Mouse (Mus musculus) testis, adult 2 months (tissue): ENCODE data around the gene Dlgap1.
A peak's percentile ranks its signal among the peaks of the same experiment; 100 is the strongest.

Source experiments
- CTCF ChIP-seq: fragments of 200-500 bp; IDR thresholded peaks from 2 replicates; pipeline ENCODE4 v1.5.1; 2012; ENCODE audit warnings: low read depth, mild to moderate bottlenecking, inconsistent platforms, low read length, moderate library complexity; ENCODE audit not compliant: control insufficient read depth, insufficient read depth, insufficient replicate concordance
- POLR2A ChIP-seq: fragments of 200-500 bp; IDR thresholded peaks from 2 replicates; pipeline ENCODE4 v1.6.1; 2012; ENCODE audit warnings: low read depth, mild to moderate bottlenecking, inconsistent platforms, low read length, moderate library complexity; ENCODE audit not compliant: control insufficient read depth

DNA sequence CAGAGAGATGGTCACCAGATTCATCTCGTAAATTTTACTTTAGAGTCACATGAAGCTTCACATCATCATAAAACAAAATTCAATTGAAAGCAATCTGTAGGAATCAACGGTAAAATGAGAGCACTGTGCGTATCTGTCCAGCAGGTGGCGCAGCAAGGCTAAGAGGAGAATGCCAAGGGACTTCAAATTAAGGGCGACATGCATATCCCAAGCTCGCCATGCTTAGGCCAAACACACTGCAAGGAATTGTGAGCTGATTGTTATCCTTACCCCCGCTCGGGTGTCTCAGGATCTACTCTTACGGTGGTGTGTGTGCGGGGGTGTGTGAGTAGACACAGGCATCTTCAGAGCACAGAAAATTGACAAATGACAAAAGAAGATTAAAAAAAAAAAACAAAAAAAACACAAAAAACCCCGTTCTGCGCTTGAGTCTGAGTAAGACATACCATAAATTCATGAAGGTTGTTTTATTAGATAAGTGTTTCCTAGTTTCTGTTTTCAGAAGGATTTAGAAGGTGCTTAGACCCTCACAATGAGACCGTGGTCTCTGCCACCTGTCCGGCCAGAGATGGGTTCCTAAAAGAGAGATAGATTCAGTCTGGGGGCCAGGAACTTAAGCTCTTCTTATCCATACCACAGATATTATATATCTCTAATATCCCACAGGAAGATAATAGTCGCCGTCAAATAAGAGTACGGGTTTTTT is 461.0 kb downstream of the Dlgap1 start:
- TF ChIP-seq CTCF (peak; percentile 80), POLR2A (no peak)
